Mouse (Mus musculus): Measurements from ENCODE around the gene Dusp22.

DNA sequence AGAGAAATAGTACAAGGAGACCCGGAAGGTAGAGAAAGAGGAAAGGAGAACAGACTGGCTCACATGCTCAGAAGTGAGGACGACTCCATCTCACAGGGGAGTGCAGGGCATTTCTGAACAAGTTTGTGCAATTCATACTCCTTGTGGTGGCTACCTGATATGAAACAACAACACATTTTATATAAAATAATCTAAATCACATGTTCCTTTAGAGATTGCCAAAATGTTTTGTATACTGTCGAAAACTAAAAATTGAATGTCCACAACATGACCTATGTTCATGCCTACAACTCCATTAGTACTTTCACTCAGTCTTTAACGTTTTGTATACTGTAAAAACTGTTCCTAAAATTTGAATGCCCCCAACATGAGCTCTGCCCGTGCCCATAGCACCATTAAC, 81.4 kb downstream of the Dusp22 start:
- TF ChIP-seq POLR2A (IDR thresholded peaks at IDR 0.05; ENCODE audit: low read depth, low read length) (no peak), CTCF (IDR thresholded peaks at IDR 0.05; ENCODE audit: extremely low read depth, insufficient read depth, insufficient read length, insufficient replicate concordance) (no peak)

Data from spleen, adult 2 months (tissue).